Mouse (Mus musculus) heart, embryonic 15.5 days (tissue): ENCODE measurements around the gene Mok. TPM values are rescaled to one million over a fixed set of nuclear protein-coding genes. Genes with fewer than 3 reads are reported as not detected.

Source experiments
- ATAC-seq: fragments of 200-750 bp; cut with Nextera tagmentation; replicated peaks from 2 replicates; pipeline ENCODE4 v1.8.0; 2017; ENCODE audit warnings: low read depth, moderate TSS enrichment; ENCODE audit not compliant: insufficient number of reproducible peaks, insufficient read depth, low FRiP score
- H3K27ac ChIP-seq: fragments of 300-500 bp; sonication (generic); 2 replicates; pipeline ENCODE4 v1.5.1; 2015; ENCODE audit warnings: mild to moderate bottlenecking, inconsistent platforms
- H3K27me3 ChIP-seq: fragments of 300-500 bp; sonication (generic); 2 replicates; pipeline ENCODE4 v1.6.1; 2015; ENCODE audit warnings: inconsistent platforms
- H3K36me3 ChIP-seq: fragments of 300-500 bp; sonication (generic); 2 replicates; pipeline ENCODE4 v1.6.1; 2015; ENCODE audit warnings: mild to moderate bottlenecking, inconsistent platforms
- H3K4me1 ChIP-seq: fragments of 300-500 bp; sonication (generic); replicated peaks from 2 replicates; pipeline ENCODE4 v1.6.1; 2015; ENCODE audit warnings: inconsistent platforms
- H3K4me2 ChIP-seq: fragments of 300-500 bp; sonication (generic); 2 replicates; pipeline ENCODE4 v1.6.1; 2015; ENCODE audit warnings: inconsistent platforms, mild to moderate bottlenecking, moderate library complexity
- H3K4me3 ChIP-seq: fragments of 300-500 bp; sonication (generic); 2 replicates; pipeline ENCODE4 v1.5.1; 2015; ENCODE audit warnings: mild to moderate bottlenecking, inconsistent platforms
- H3K9ac ChIP-seq: fragments of 300-500 bp; sonication (generic); 2 replicates; pipeline ENCODE4 v1.6.1; 2015; ENCODE audit warnings: mild to moderate bottlenecking, inconsistent platforms
- H3K9me3 ChIP-seq: fragments of 300-500 bp; sonication (generic); replicated peaks from 2 replicates; pipeline ENCODE4 v1.6.1; 2016; ENCODE audit warnings: inconsistent platforms
- WGBS: fragments of 180-500 bp; shearing (Covaris S2); methylation state at CpG from one replicate; pipeline ENCODE4 v1.1.7; 2015; ENCODE audit warnings: mixed read lengths; 5-methylcytosine and 5-hydroxymethylcytosine counted together
- polyA plus RNA-seq: library from polyadenylated mRNA; unstranded; fragments of >200 nt; fragmentation: Nextera tagmentation; extraction: Ambion mirVana; gene quantifications from 2 replicates; pipeline ENCODE4 v1.2.1, GENCODE M21; 2015

Mok gene
- polyA plus RNA-seq, 1 experiment from 2014 or later = 3.0 TPM

DNA sequence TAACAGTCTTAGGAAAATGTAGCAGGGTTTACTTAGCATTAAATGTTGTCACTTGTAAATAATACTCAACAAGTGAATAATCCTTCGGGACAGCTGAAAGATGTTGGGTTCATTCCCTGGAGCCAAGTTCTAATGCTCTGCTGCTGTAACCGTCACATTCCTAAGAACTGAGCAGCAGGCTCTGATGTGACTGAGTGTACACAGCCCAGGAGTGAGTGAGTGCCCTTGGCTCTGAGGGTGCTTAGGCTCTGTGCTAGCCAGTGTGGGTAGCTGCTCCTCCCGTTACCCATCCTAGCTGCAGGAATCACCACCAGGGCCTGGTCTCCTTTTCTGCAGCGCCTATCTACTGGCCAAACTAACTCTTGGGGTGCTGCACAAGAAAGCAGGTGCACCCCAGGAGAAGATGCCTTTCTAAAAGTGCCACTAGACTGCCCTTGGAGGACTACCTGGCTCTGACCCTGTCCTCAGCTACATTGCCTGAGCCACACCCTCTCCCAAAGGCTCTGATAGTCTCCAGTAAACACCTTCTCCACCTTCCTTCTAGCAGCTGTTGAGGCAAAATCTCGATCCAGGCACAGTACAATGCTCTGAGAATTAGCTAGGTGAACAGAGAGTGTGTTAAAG is 38.0 kb downstream of the Mok start:
- no peaks in the 10 kb centered on the region for H3K9me3 ChIP-seq
- no peaks in the 10 kb centered on the region for H3K27me3 ChIP-seq
- no peaks in the 10 kb centered on the region for H3K36me3 ChIP-seq
- H3K27ac ChIP-seq = no peak overlapping the region
- no peak overlapping the region for H3K9ac ChIP-seq
- no peak overlapping the region for H3K4me3 ChIP-seq
- peaks cover 30% of the 10 kb centered on the region for H3K4me1 ChIP-seq
- H3K4me2 ChIP-seq = no peak overlapping the region
- ATAC-seq = no peak
- 84% methylated on average over 5 of the region's 5 CpGs for WGBS

DNA sequence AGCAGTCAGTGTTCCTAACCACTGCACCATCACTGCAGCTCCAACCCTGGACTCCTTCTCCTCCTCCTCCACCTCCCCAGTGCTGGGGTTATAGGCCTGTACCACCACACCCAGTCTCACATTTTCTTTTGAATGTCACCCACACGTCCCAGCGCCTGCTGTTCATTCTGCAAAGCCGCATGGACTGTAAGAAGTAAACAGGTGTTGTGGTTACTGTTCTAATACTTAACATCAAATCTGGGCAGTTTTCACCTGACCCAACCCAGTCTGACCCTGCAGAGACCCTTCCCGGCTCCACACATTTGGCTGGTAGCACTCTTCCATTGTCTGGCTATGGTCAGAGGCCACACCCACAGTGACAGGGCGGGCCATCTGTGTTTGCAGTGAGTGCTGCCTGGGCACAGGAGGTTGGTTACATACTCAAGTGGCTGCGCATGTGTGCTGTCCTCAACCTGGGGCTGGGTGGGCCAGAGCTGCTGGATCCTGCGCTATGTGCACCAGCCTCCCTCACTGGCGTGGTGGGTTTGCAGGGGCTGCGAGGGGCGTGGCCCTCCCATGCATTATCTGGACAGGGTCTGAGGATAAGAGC is 38.8 kb downstream of the Mok start:
- Histone ChIP-seq H3K4me2 (no peak overlapping the region), H3K9me3 (no peaks in the 10 kb centered on the region), H3K27ac (no peak overlapping the region), H3K9ac (no peak overlapping the region), H3K4me3 (no peak overlapping the region), H3K27me3 (no peaks in the 10 kb centered on the region), H3K4me1 (peaks cover 33% of the 10 kb centered on the region), H3K36me3 (no peaks in the 10 kb centered on the region)
- WGBS = 64% methylated on average over 10 of the region's 10 CpGs
- no peak for ATAC-seq

DNA sequence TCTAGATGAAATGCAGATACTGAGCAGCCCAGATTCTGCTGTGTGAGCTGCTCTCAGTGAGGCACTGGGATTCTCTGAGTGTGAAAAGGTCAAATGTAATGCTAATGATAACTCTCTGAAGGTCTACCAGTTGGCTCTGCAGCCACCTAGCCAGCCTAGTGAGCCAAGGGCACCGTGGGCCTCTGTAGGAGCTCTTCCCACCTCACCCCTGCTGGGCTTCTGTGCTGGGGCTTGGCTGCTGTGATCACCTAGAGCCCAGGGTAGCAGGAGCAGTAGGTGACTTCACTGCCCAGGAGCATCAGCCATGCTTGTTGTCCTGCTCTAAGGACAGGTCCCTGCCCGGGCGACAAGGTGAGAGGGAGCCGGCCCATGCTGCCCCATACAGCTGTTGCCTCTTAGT is 41.5 kb downstream of the Mok start:
- Histone ChIP-seq H3K9me3 (no peaks in the 10 kb centered on the region), H3K4me1 (peaks cover 30% of the 10 kb centered on the region), H3K36me3 (no peaks in the 10 kb centered on the region), H3K27me3 (no peaks in the 10 kb centered on the region), H3K27ac (no peak overlapping the region), H3K9ac (no peak overlapping the region), H3K4me3 (no peak overlapping the region), H3K4me2 (no peak overlapping the region)
- no peak for ATAC-seq
- 81% methylated on average over 4 of the region's 4 CpGs for WGBS

DNA sequence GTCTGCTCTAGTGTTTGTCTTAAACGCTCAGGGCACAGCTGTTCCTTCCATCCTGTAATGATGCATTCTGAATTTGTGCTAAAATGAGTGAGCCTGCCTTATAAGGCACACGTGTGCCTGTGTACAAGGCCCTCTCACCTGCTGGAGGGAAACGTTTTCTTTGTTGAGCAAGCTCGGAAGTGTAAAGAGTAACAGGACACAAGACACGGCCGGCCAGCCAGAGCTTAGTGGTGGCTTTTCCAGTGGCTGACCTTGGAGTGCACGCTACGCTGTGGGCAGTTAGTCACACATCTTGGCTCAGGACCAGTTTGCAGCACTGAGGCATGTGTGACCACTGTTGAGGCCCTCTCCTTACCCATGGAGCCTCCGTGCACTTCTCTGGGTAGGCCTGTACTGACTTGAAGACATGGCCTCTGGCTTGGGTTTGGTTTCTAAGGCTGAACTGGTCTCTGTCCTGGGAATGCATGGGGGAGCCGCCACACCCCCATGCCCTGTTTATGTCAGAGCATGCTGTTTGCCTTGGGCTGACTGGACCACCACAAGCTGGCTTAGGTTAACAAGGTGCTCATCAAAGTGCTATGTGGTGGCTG is 42.8 kb downstream of the Mok start:
- Histone ChIP-seq H3K4me3 (no peak overlapping the region), H3K27ac (peak overlapping the region; percentile 37), H3K9ac (no peak overlapping the region), H3K4me1 (peaks cover 27% of the 10 kb centered on the region), H3K4me2 (no peak overlapping the region), H3K27me3 (no peaks in the 10 kb centered on the region), H3K9me3 (no peaks in the 10 kb centered on the region), H3K36me3 (no peaks in the 10 kb centered on the region)
- WGBS = 78% methylated on average over 10 of the region's 10 CpGs
- ATAC-seq = no peak

DNA sequence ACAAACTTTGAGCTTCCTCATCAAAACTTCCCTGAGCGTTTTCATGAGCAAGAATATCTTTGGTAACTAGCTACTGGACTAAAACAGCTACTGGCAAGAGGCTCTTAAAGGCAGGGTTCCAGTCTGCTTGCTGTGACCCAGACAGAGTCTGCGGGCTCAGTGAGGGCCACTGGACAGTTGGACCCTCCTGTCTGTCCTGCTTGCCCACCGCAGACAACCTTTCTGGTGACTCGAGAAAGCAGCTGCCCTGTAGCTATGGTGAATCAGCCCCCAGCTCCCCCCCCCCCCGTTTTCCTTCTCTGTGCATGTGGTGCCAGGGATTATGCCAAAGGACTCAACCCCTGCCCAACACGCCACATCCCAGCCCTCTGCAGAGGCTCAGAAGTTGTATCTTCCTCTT is 43.5 kb downstream of the Mok start:
- no peak overlapping the region for H3K4me3 ChIP-seq
- no peak overlapping the region for H3K4me2 ChIP-seq
- peak overlapping the region; percentile 37; the same call in 1 of the 2 replicates for H3K27ac ChIP-seq
- H3K9ac ChIP-seq = no peak overlapping the region
- no peak for ATAC-seq
- H3K4me1 ChIP-seq = peaks cover 24% of the 10 kb centered on the region
- H3K9me3 ChIP-seq = no peaks in the 10 kb centered on the region
- no peaks in the 10 kb centered on the region; the same call in 1 of the 2 replicates for H3K36me3 ChIP-seq
- no peaks in the 10 kb centered on the region for H3K27me3 ChIP-seq
- WGBS = 87% methylated on average over 6 of the region's 6 CpGs

DNA sequence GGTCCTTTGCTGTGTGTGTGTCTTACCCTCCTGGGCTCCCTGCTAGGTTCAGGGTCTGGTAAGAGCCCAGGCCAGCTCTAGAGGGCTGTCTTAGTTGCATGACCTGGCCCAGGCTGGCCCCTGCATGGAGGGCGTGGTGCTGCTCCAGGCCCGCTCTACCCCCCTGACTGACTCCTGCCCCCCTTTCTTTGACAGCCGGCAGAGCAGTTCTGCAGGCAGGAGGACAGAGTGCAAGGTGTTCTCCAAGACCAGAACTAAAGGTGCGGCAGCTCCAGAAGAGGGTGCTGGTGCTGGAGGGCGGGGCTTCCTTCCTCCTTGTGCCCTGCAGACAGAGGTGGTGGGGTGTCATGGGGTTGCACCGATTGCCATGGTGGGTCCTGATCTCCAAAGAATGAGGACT is 44.0 kb downstream of the Mok start:
- no peak for ATAC-seq
- Histone ChIP-seq H3K9ac (no peak overlapping the region), H3K27me3 (no peaks in the 10 kb centered on the region), H3K36me3 (no peaks in the 10 kb centered on the region; the same call in 1 of the 2 replicates), H3K9me3 (no peaks in the 10 kb centered on the region), H3K4me3 (no peak overlapping the region), H3K27ac (no peak overlapping the region), H3K4me2 (no peak overlapping the region), H3K4me1 (peaks cover 21% of the 10 kb centered on the region)
- WGBS = 76% methylated on average over 6 of the region's 6 CpGs

DNA sequence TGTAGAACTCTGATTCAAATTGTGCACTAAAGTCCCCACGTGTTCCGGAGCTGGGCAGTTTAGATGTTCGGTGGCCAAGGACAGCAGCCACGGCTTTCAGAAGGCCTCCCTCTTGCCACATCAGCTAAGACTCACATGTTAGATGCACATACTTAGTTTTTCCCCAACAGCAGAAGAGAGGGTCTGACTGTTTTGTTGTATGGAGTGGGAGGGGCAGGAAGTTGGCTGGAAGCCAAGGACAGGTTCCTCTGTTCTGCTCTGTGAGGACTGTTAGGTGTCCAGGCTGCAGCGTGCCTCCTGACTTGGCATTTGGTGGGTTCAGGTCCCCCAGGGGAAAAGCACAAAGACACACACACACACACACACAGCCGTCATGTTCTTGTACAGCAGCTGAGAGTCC is 45.7 kb downstream of the Mok start:
- Histone ChIP-seq H3K9me3 (no peaks in the 10 kb centered on the region), H3K4me3 (no peak overlapping the region), H3K9ac (no peak overlapping the region), H3K4me2 (no peak overlapping the region), H3K27ac (no peak overlapping the region), H3K4me1 (peaks cover 25% of the 10 kb centered on the region), H3K27me3 (no peaks in the 10 kb centered on the region), H3K36me3 (no peaks in the 10 kb centered on the region; the same call in 1 of the 2 replicates)
- WGBS = 82% methylated on average over 6 of the region's 6 CpGs
- no peak for ATAC-seq

DNA sequence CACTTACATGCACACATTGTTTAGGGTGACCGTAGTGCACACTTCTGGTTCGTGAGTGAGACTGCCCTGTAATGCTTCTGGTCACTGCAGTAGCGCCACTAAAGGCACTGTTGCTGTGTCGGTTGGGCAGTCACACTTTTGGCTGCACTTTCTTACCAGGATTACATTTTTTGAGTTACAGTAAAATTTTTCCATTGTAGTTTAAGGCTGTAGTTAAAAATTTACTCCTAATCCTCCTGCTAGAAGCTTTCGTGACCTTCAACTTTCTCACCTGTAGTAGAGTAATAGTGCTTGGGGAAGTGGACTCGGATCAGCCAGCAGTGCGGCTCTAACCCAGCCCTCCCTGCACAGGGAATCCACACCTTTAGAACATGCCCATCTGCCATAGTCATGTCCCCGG is 49.7 kb downstream of the Mok start:
- Histone ChIP-seq H3K4me1 (peaks cover 10% of the 10 kb centered on the region), H3K36me3 (no peaks in the 10 kb centered on the region; the same call in 1 of the 2 replicates), H3K4me3 (no peak overlapping the region), H3K9ac (no peak overlapping the region), H3K27ac (no peak overlapping the region), H3K27me3 (no peaks in the 10 kb centered on the region), H3K9me3 (no peaks in the 10 kb centered on the region), H3K4me2 (no peak overlapping the region)
- 85% methylated on average over 8 of the region's 8 CpGs for WGBS
- ATAC-seq = no peak

DNA sequence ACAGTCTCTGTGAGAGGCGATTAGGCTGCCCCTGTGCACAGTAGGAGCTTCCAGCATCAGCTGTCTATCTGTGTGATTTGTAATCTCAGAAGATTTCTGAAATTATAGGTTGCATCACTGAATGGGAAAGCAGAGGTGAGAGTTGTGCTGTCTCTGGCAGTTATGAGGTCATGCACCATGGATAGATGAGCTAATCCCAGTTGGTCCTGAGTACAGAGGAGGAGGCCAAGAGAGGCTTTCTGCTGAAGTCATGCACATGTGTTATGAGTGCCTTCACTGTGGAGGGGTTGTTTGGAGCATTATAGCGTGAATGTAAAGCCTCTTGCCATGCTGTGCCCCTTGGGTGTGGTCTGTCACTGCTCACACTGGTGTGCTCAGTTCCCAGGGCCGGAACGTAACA is 50.2 kb downstream of the Mok start:
- no peaks in the 10 kb centered on the region; the same call in 1 of the 2 replicates for H3K36me3 ChIP-seq
- H3K4me2 ChIP-seq = no peak overlapping the region
- no peak overlapping the region for H3K27ac ChIP-seq
- peaks cover 10% of the 10 kb centered on the region for H3K4me1 ChIP-seq
- no peaks in the 10 kb centered on the region for H3K27me3 ChIP-seq
- H3K4me3 ChIP-seq = no peak overlapping the region
- H3K9ac ChIP-seq = no peak overlapping the region
- ATAC-seq = no peak
- WGBS = 90% methylated on average over 4 of the region's 4 CpGs
- no peaks in the 10 kb centered on the region for H3K9me3 ChIP-seq

DNA sequence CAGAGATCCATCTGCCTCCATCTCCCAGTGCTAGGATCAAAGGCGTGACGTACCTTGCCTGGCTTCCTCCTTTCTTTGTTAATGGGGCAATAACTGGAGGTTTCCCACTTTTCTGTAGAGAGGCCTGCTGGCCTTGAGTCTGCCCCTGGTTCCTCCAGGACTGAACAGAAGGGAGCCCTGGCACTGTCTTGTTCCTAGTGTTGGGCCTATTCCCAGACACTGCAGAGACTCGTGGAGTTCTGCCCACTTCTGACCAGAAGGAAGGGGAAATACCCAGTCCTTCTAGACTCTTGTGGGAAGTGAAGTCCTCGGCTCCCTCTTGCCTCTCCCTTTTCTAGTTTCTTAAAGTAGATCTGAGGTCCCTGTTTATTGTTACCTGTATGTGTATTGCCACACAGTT is 54.5 kb downstream of the Mok start:
- peaks cover 18% of the 10 kb centered on the region; the same call in 1 of the 2 replicates for H3K36me3 ChIP-seq
- no peak overlapping the region for H3K4me2 ChIP-seq
- no peak for ATAC-seq
- no peak overlapping the region for H3K27ac ChIP-seq
- 90% methylated on average over 4 of the region's 4 CpGs for WGBS
- no peaks in the 10 kb centered on the region for H3K9me3 ChIP-seq
- no peak overlapping the region for H3K9ac ChIP-seq
- H3K27me3 ChIP-seq = no peaks in the 10 kb centered on the region
- no peak overlapping the region for H3K4me3 ChIP-seq
- H3K4me1 ChIP-seq = peaks cover 12% of the 10 kb centered on the region; the same call in 1 of the 2 replicates

DNA sequence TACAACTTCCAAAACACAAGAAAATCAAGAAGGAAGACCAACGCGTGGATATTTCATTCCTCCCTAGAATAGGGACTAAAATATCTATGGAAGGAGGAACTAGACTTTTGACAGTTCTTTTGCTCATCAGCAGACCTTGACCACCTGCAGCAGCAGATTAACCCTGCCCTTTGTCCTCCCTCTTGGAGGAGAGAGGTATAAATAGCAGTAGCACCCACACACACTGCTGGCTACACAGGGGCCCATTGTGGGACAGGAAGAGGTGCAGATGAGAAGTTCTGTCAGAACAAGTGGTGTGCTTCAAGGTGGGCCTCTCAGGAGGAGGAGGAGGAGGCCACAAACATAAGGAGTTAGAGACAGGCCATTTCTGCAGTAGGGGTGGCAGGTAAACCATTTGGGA is 56.5 kb downstream of the Mok start:
- H3K27me3 ChIP-seq = no peaks in the 10 kb centered on the region
- H3K9ac ChIP-seq = no peak overlapping the region
- H3K4me2 ChIP-seq = no peak overlapping the region
- no peak overlapping the region for H3K4me3 ChIP-seq
- H3K4me1 ChIP-seq = peaks cover 7% of the 10 kb centered on the region; the same call in 1 of the 2 replicates
- ATAC-seq = no peak
- H3K27ac ChIP-seq = 0 out of 2 replicates have a peak overlapping the region, but pooled peaks have one; percentile 24
- WGBS = 76% methylated on average over 2 of the region's 2 CpGs
- no peaks in the 10 kb centered on the region for H3K9me3 ChIP-seq
- peaks cover 30% of the 10 kb centered on the region for H3K36me3 ChIP-seq

DNA sequence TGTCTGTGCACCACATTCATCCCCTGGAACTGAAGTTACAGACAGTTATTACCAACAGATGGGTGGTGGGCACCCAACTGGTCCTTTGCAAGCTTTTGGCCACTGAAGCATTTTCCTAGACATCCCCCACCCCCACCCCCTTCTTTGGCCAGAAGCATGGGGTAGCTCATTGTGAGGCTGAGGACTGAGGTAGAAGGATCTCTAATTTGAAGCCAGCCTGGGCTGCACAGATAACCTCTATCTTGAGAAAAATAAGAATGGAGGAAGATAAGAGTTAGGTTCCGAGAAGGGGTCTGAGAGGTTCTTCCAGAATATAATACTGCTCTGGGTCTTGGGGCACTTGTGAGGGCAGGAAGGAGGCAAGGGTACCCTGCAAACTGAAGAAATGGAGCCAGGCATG is 58.5 kb downstream of the Mok start:
- Histone ChIP-seq H3K36me3 (peaks cover 30% of the 10 kb centered on the region), H3K9ac (no peak overlapping the region), H3K4me3 (no peak overlapping the region), H3K9me3 (no peaks in the 10 kb centered on the region), H3K4me1 (peaks cover 18% of the 10 kb centered on the region), H3K4me2 (no peak overlapping the region), H3K27ac (no peak overlapping the region), H3K27me3 (no peaks in the 10 kb centered on the region)
- ATAC-seq = no peak
- WGBS = 58% methylated on average over 1 of the region's 1 CpGs
